Mouse (Mus musculus) heart, embryonic 12.5 days (tissue): ENCODE results near the gene Tbc1d16. TPM values are rescaled to one million over a fixed set of nuclear protein-coding genes. Genes with fewer than 3 reads are reported as not detected.
"Not testable (repeated sequence)": the region's sequence is repeated elsewhere in the genome, so short reads cannot be mapped to it uniquely, and the experiment has no call there.

Source experiments
- ATAC-seq: fragments of 200-750 bp; cut with Nextera tagmentation; 2 replicates; pipeline ENCODE4 v1.8.0; 2017; ENCODE audit warnings: moderate TSS enrichment, moderate library complexity; ENCODE audit not compliant: insufficient number of reproducible peaks, low FRiP score
- H3K27ac ChIP-seq: fragments of 300-500 bp; sonication (generic); 2 replicates; pipeline ENCODE4 v1.5.1; 2016; ENCODE audit warnings: mild to moderate bottlenecking, moderate library complexity; ENCODE audit not compliant: poor library complexity, severe bottlenecking
- H3K27me3 ChIP-seq: fragments of 300-500 bp; sonication (generic); replicated peaks from 2 replicates; pipeline ENCODE4 v1.6.1; 2016; ENCODE audit warnings: mild to moderate bottlenecking, moderate library complexity
- H3K36me3 ChIP-seq: fragments of 300-500 bp; sonication (generic); 2 replicates; pipeline ENCODE4 v1.6.1; 2016; ENCODE audit warnings: mild to moderate bottlenecking, moderate library complexity
- H3K4me1 ChIP-seq: fragments of 300-500 bp; sonication (generic); replicated peaks from 2 replicates; pipeline ENCODE4 v1.6.1; 2016; ENCODE audit warnings: mild to moderate bottlenecking
- H3K4me2 ChIP-seq: fragments of 300-500 bp; sonication (generic); 2 replicates; pipeline ENCODE4 v1.6.1; 2016; ENCODE audit warnings: mild to moderate bottlenecking, moderate library complexity
- H3K4me3 ChIP-seq: fragments of 300-500 bp; sonication (generic); 2 replicates; pipeline ENCODE4 v1.5.1; 2016; ENCODE audit warnings: mild to moderate bottlenecking
- H3K9ac ChIP-seq: fragments of 300-500 bp; sonication (generic); 2 replicates; pipeline ENCODE4 v1.6.1; 2016; ENCODE audit warnings: mild to moderate bottlenecking, moderate library complexity
- H3K9me3 ChIP-seq: fragments of 300-500 bp; sonication (generic); replicated peaks from 2 replicates; pipeline ENCODE4 v1.6.1; 2016; ENCODE audit warnings: mild to moderate bottlenecking, moderate library complexity
- WGBS: fragments of 180-500 bp; shearing (Covaris S2); methylation state at CpG from one replicate; pipeline ENCODE4 v1.1.7; 2016; 5-methylcytosine and 5-hydroxymethylcytosine counted together
- polyA plus RNA-seq: library from polyadenylated mRNA; unstranded; fragments of >200 nt; fragmentation: Nextera tagmentation; extraction: Ambion mirVana; gene quantifications from 2 replicates; pipeline ENCODE4 v1.2.1, GENCODE M21; 2016

Gene Tbc1d16
- 7.4 and 7.5 TPM in 2 replicates for polyA plus RNA-seq

- Histone ChIP-seq H3K27me3 (no peaks in the 10 kb centered on the region), H3K4me1 (peaks cover 23% of the 10 kb centered on the region), H3K4me2 (peak within 1 kb of the TSS; percentile 97), H3K9ac (peak within 1 kb of the TSS; percentile 89), H3K4me3 (peak within 1 kb of the TSS; percentile 80), H3K9me3 (no peaks in the 10 kb centered on the region), H3K27ac (peak within 1 kb of the TSS; percentile 22; the same call in 1 of the 2 replicates), H3K36me3 (no peaks in the 10 kb centered on the region)
- ATAC-seq, result peak; percentile 87
- whole genome bisulfite sequencing, result under 1% methylated on average over 66 of the region's 66 CpGs
Measured at GRCm38 (mm10) chr11:119228091-119228781, at the start of gene Tbc1d16, which contains the start of gene Ccdc40. TSS of gene Tbc1d16 (minus strand) at chr11:119228499. TSS of gene Ccdc40 (plus strand) at chr11:119228572.

GRCm38 (mm10) chr11:119273186-119273930, 45.1 kb upstream of the Tbc1d16 start:
- Histone ChIP-seq H3K4me1 (peaks cover 19% of the 10 kb centered on the region), H3K9ac (no peak overlapping the region), H3K4me3 (no peak overlapping the region), H3K36me3 (peaks cover 66% of the 10 kb centered on the region), H3K4me2 (no peak overlapping the region), H3K9me3 (no peaks in the 10 kb centered on the region), H3K27ac (no peak overlapping the region), H3K27me3 (no peaks in the 10 kb centered on the region)
- ATAC-seq, result no peak
- WGBS, result 84% methylated on average over 8 of the region's 8 CpGs

- H3K4me3 ChIP-seq, ATAC-seq, H3K9ac ChIP-seq, H3K9me3 ChIP-seq, H3K4me2 ChIP-seq, H3K27ac ChIP-seq, H3K27me3 ChIP-seq: not testable (repeated sequence)
- H3K36me3 ChIP-seq, result peaks cover 58% of the 10 kb centered on the region
- H3K4me1 ChIP-seq, result peaks cover 22% of the 10 kb centered on the region
- WGBS, result 72% methylated on average over 3 of the region's 3 CpGs
Measured at GRCm38 (mm10) chr11:119272492-119272891, 44.2 kb upstream of the Tbc1d16 start.

GRCm38 (mm10) chr11:119268557-119269195, 40.4 kb upstream of the Tbc1d16 start:
- H3K4me2 ChIP-seq, result peak overlapping the region; percentile 98

GRCm38 (mm10) chr11:119267768-119268556, 39.7 kb upstream of the Tbc1d16 start, which contains the start of gene Gaa:
TSS of gene Gaa (plus strand) at chr11:119267887.
- WGBS, result 4% methylated on average over 52 of the region's 52 CpGs
- peak; percentile 89 for ATAC-seq
- peak within 1 kb of the TSS; percentile 86 for H3K4me3 ChIP-seq
- H3K4me2 ChIP-seq, result peak within 1 kb of the TSS; percentile 98
- H3K36me3 ChIP-seq, result peaks cover 26% of the 10 kb centered on the region
- no peaks in the 10 kb centered on the region for H3K27me3 ChIP-seq
- H3K27ac ChIP-seq, result peak within 1 kb of the TSS; percentile 44; the same call in 1 of the 2 replicates
- peaks cover 22% of the 10 kb centered on the region for H3K4me1 ChIP-seq
- H3K9ac ChIP-seq, result peak within 1 kb of the TSS; percentile 91
- no peaks in the 10 kb centered on the region for H3K9me3 ChIP-seq

More at GRCm38 (mm10) chr11:119268557-119269195, 40.4 kb upstream of the Tbc1d16 start:
- H3K4me1 ChIP-seq, result peaks cover 22% of the 10 kb centered on the region
- no peak overlapping the region for H3K27ac ChIP-seq
- H3K27me3 ChIP-seq, result no peaks in the 10 kb centered on the region
- H3K9ac ChIP-seq, result peak overlapping the region; percentile 91
- WGBS, result 79% methylated on average over 16 of the region's 16 CpGs
- peaks cover 33% of the 10 kb centered on the region for H3K36me3 ChIP-seq
- ATAC-seq, result no peak
- H3K4me3 ChIP-seq, result peak overlapping the region; percentile 86
- no peaks in the 10 kb centered on the region for H3K9me3 ChIP-seq

- no peak overlapping the region for H3K27ac ChIP-seq
- peaks cover 22% of the 10 kb centered on the region for H3K4me1 ChIP-seq
- WGBS, result 54% methylated on average over 6 of the region's 6 CpGs
- no peak overlapping the region for H3K9ac ChIP-seq
- peak overlapping the region; percentile 86; the same call in 1 of the 2 replicates for H3K4me3 ChIP-seq
- H3K4me2 ChIP-seq, result peak overlapping the region; percentile 98
- peak; percentile 20; the same call in 1 of the 2 replicates for ATAC-seq
- H3K36me3 ChIP-seq, result peaks cover 19% of the 10 kb centered on the region
- no peaks in the 10 kb centered on the region for H3K27me3 ChIP-seq
- H3K9me3 ChIP-seq, result no peaks in the 10 kb centered on the region
Measured at GRCm38 (mm10) chr11:119267241-119267674, 39.0 kb upstream of the Tbc1d16 start.

GRCm38 (mm10) chr11:119265811-119266210, 37.5 kb upstream of the Tbc1d16 start:
- Histone ChIP-seq H3K27me3 (no peaks in the 10 kb centered on the region), H3K4me2 (no peak overlapping the region), H3K27ac (no peak overlapping the region), H3K9ac (no peak overlapping the region), H3K4me3 (no peak overlapping the region), H3K4me1 (peaks cover 22% of the 10 kb centered on the region), H3K9me3 (no peaks in the 10 kb centered on the region), H3K36me3 (peaks cover 9% of the 10 kb centered on the region; the same call in 1 of the 2 replicates)
- ATAC-seq, result no peak
- 78% methylated on average over 7 of the region's 7 CpGs for WGBS

GRCm38 (mm10) chr11:119264413-119264812, 36.1 kb upstream of the Tbc1d16 start:
- whole genome bisulfite sequencing, result 86% methylated on average over 13 of the region's 13 CpGs
- Histone ChIP-seq H3K4me3 (no peak overlapping the region), H3K27me3 (no peaks in the 10 kb centered on the region)

GRCm38 (mm10) chr11:119259977-119260376, 31.7 kb upstream of the Tbc1d16 start:
- 80% methylated on average over 8 of the region's 8 CpGs for WGBS

More at GRCm38 (mm10) chr11:119264413-119264812, 36.1 kb upstream of the Tbc1d16 start:
- no peak overlapping the region for H3K27ac ChIP-seq
- ATAC-seq, result no peak
- no peaks in the 10 kb centered on the region for H3K9me3 ChIP-seq
- H3K4me2 ChIP-seq, result no peak overlapping the region
- H3K36me3 ChIP-seq, result no peaks in the 10 kb centered on the region
- H3K4me1 ChIP-seq, result peaks cover 9% of the 10 kb centered on the region
- no peak overlapping the region for H3K9ac ChIP-seq

More at GRCm38 (mm10) chr11:119259977-119260376, 31.7 kb upstream of the Tbc1d16 start:
- Histone ChIP-seq H3K4me3 (no peak overlapping the region), H3K4me2 (no peak overlapping the region), H3K27ac (no peak overlapping the region), H3K9ac (no peak overlapping the region), H3K4me1 (no peaks in the 10 kb centered on the region), H3K27me3 (no peaks in the 10 kb centered on the region), H3K9me3 (no peaks in the 10 kb centered on the region), H3K36me3 (no peaks in the 10 kb centered on the region)
- ATAC-seq, result no peak
